Mouse (Mus musculus): ENCODE measurements around the gene Pik3ip1.

Gene Pik3ip1

GRCm38 (mm10) chr11:3337961-3338360 is 7.8 kb downstream of the Pik3ip1 start:
- no peak for DNase-seq

GRCm38 (mm10) chr11:3341476-3341875 is 11.3 kb downstream of the Pik3ip1 start:
- no peak for DNase-seq

GRCm38 (mm10) chr11:3344916-3345315 is 14.7 kb downstream of the Pik3ip1 start:
- DNase-seq: no peak

- DNase-seq: no peak
Observed at GRCm38 (mm10) chr11:3346351-3346750, 16.1 kb downstream of the Pik3ip1 start.

GRCm38 (mm10) chr11:3347091-3347834 is 17.1 kb downstream of the Pik3ip1 start:
- peak; percentile 92 for DNase-seq

- DNase-seq: no peak
Observed at GRCm38 (mm10) chr11:3347835-3348195, 17.6 kb downstream of the Pik3ip1 start.

- peak; percentile 48 for DNase-seq
Observed at GRCm38 (mm10) chr11:3348576-3349342, 18.6 kb downstream of the Pik3ip1 start.

GRCm38 (mm10) chr11:3349343-3349695 is 19.1 kb downstream of the Pik3ip1 start:
- DNase-seq: no peak

GRCm38 (mm10) chr11:3352131-3352530 is 21.9 kb downstream of the Pik3ip1 start:
- DNase-seq: no peak

GRCm38 (mm10) chr11:3352990-3353585 is 22.9 kb downstream of the Pik3ip1 start:
- no peak for DNase-seq

- no peak for DNase-seq
Observed at GRCm38 (mm10) chr11:3362854-3363253, 32.7 kb downstream of the Pik3ip1 start.

GRCm38 (mm10) chr11:3366411-3366810 is 36.2 kb downstream of the Pik3ip1 start:
- DNase-seq: no peak

GRCm38 (mm10) chr11:3368983-3369382 is 38.8 kb downstream of the Pik3ip1 start:
- no peak for DNase-seq

GRCm38 (mm10) chr11:3369449-3369848 is 39.2 kb downstream of the Pik3ip1 start:
- DNase-seq: no peak

- DNase-seq: no peak
Observed at GRCm38 (mm10) chr11:3370162-3370561, 40.0 kb downstream of the Pik3ip1 start.

GRCm38 (mm10) chr11:3370928-3371598 is 40.9 kb downstream of the Pik3ip1 start:
- DNase-seq: peak; percentile 95

GRCm38 (mm10) chr11:3371599-3372295 is 41.5 kb downstream of the Pik3ip1 start:
- DNase-seq: no peak

GRCm38 (mm10) chr11:3373591-3374292 is 43.5 kb downstream of the Pik3ip1 start:
- DNase-seq: no peak

GRCm38 (mm10) chr11:3374293-3374645 is 44.1 kb downstream of the Pik3ip1 start:
- DNase-seq: peak; percentile 94

- no peak for DNase-seq
Observed at GRCm38 (mm10) chr11:3374741-3375140, 44.5 kb downstream of the Pik3ip1 start.

- no peak for DNase-seq
Observed at GRCm38 (mm10) chr11:3379427-3379826, 49.2 kb downstream of the Pik3ip1 start.

- no peak for DNase-seq
Observed at GRCm38 (mm10) chr11:3381148-3381814, 51.1 kb downstream of the Pik3ip1 start.
